Mouse (Mus musculus): ENCODE measurements at regions not wholly inside any gene's neighbourhood (a gene's known extent, or its start where the extent isn't known, plus 50 kb on each side); places are given as distances from the start of the nearest gene placed in this dataset.
"Not testable (repeated sequence)": the region's sequence is repeated elsewhere in the genome, so short reads cannot be mapped to it uniquely, and the experiment has no call there.

GRCm38 (mm10) chr14:59075845-59076745, 66.6 kb downstream of the 1700129C05Rik start:
- CTCF ChIA-PET: interaction anchor here in 1 of 4 experiments (1.5 kb wide), 1 partner anchor 138 kb away, joined by 5 read pairs; no protein-coding TSS in a partner anchor
- POLR2A ChIA-PET: interaction anchor here in 3 of 4 experiments (0.6 to 1.3 kb wide), 3 partner anchors 10 to 448 kb away, joined by 3 read pairs; no protein-coding TSS in a partner anchor

GRCm38 (mm10) chr14:59072323-59073039, 70.2 kb downstream of the 1700129C05Rik start:
- ChIA-PET CTCF (no interaction called here), POLR2A (no interaction called here)

GRCm38 (mm10) chr14:59070056-59070455, 72.6 kb downstream of the 1700129C05Rik start:
- POLR2A ChIA-PET: no interaction called here

GRCm38 (mm10) chr14:59066456-59067220, 76.1 kb downstream of the 1700129C05Rik start:
- POLR2A ChIA-PET: no interaction called here
- CTCF ChIA-PET: no interaction called here

More at GRCm38 (mm10) chr14:59070056-59070455, 72.6 kb downstream of the 1700129C05Rik start:
- CTCF ChIA-PET: no interaction called here

GRCm38 (mm10) chr14:59063221-59063620, 79.5 kb downstream of the 1700129C05Rik start:
- ChIA-PET POLR2A (no interaction called here), CTCF (no interaction called here)

- CTCF ChIA-PET: no interaction called here
Measured at GRCm38 (mm10) chr14:59056832-59057231, 85.9 kb downstream of the 1700129C05Rik start.

GRCm38 (mm10) chr14:59055283-59055682, 87.4 kb downstream of the 1700129C05Rik start:
- ChIA-PET CTCF (no interaction called here), POLR2A (no interaction called here)

More at GRCm38 (mm10) chr14:59056832-59057231, 85.9 kb downstream of the 1700129C05Rik start:
- POLR2A ChIA-PET: interaction anchor here in 1 of 4 experiments (0.5 kb wide), 1 partner anchor 20 kb away, joined by 3 read pairs; no protein-coding TSS in a partner anchor

GRCm38 (mm10) chr14:59052421-59052820, 90.3 kb downstream of the 1700129C05Rik start:
- ChIA-PET POLR2A (interaction anchor here in 3 of 4 experiments (0.6 to 2.1 kb wide), 6 partner anchors 25 to 1117 kb away, joined by 3 to 8 read pairs (median 4); no protein-coding TSS in a partner anchor), CTCF (interaction anchor here in 1 of 4 experiments (0.7 kb wide), 1 partner anchor 1199 kb away, joined by 8 read pairs; no protein-coding TSS in a partner anchor)

- ChIA-PET POLR2A (interaction anchor here in 3 of 4 experiments (0.5 to 2.1 kb wide), 3 partner anchors 24 to 1601 kb away, joined by 3 to 8 read pairs (median 3); no protein-coding TSS in a partner anchor), CTCF (interaction anchor here in 1 of 4 experiments (0.5 kb wide), 1 partner anchor 561 kb away, joined by 4 read pairs; no protein-coding TSS in a partner anchor)
Measured at GRCm38 (mm10) chr14:59051478-59051879, 91.2 kb downstream of the 1700129C05Rik start.

GRCm38 (mm10) chr14:59045687-59046086, 97.0 kb downstream of the 1700129C05Rik start:
- POLR2A ChIA-PET: no interaction called here
- CTCF ChIA-PET: no interaction called here

GRCm38 (mm10) chr14:59045235-59045634, 97.5 kb downstream of the 1700129C05Rik start:
- CTCF ChIA-PET: no interaction called here
- POLR2A ChIA-PET: no interaction called here

- CTCF ChIA-PET: no interaction called here
- POLR2A ChIA-PET: no interaction called here
Measured at GRCm38 (mm10) chr14:59042152-59042551, 100.5 kb downstream of the 1700129C05Rik start.

- CTCF ChIA-PET: not testable (repeated sequence)
- POLR2A ChIA-PET: interaction anchor here in 2 of 4 experiments (0.7 to 0.9 kb wide), 2 partner anchors 179 to 355 kb away, joined by 3 to 5 read pairs; no protein-coding TSS in a partner anchor
Measured at GRCm38 (mm10) chr14:59025757-59026156, 116.9 kb downstream of the 1700129C05Rik start.

GRCm38 (mm10) chr14:59009534-59009933, 133.2 kb downstream of the 1700129C05Rik start:
- ChIA-PET CTCF (interaction anchor here in 1 of 4 experiments (0.8 kb wide), 1 partner anchor 79 kb away, joined by 3 read pairs; no protein-coding TSS in a partner anchor), POLR2A (no interaction called here)

GRCm38 (mm10) chr14:58999106-58999778, 143.5 kb downstream of the 1700129C05Rik start:
- POLR2A ChIA-PET: interaction anchor here in 1 of 4 experiments (0.6 kb wide), 1 partner anchor 219 kb away, joined by 3 read pairs; no protein-coding TSS in a partner anchor
- CTCF ChIA-PET: no interaction called here

- POLR2A ChIA-PET: no interaction called here
- CTCF ChIA-PET: no interaction called here
Measured at GRCm38 (mm10) chr14:58994994-58995393, 147.7 kb downstream of the 1700129C05Rik start.

- ChIA-PET CTCF (interaction anchor here in 2 of 4 experiments (0.5 to 1.2 kb wide), 2 partner anchors 26 to 95 kb away, joined by 3 to 9 read pairs; no protein-coding TSS in a partner anchor), POLR2A (interaction anchor here in 2 of 4 experiments (0.7 to 0.8 kb wide), 2 partner anchors 229 to 632 kb away, joined by 3 to 4 read pairs; no protein-coding TSS in a partner anchor)
Measured at GRCm38 (mm10) chr14:58989644-58990217, 153.0 kb downstream of the 1700129C05Rik start.

GRCm38 (mm10) chr14:58987688-58988087, 155.0 kb downstream of the 1700129C05Rik start:
- ChIA-PET CTCF (no interaction called here), POLR2A (no interaction called here)
